Mouse (Mus musculus) MEL (cell line): Measurements from ENCODE around the gene Rp9. TPM values are rescaled to one million over a fixed set of nuclear protein-coding genes. Genes with fewer than 3 reads are reported as not detected.
A peak's percentile ranks its signal among the peaks of the same experiment; 100 is the strongest.

ENCODE experiments used
- DNase-seq: peaks from one replicate; pipeline ENCODE4 v3.0.0; 2011; ENCODE audit warnings: low read depth, low spot score
- H3K27ac ChIP-seq: 2 replicates; pipeline ENCODE4 v1.5.1; 2012; ENCODE audit warnings: low read depth, mild to moderate bottlenecking, control low read depth, low read length, moderate library complexity; ENCODE audit not compliant: control insufficient read depth
- H3K27me3 ChIP-seq, 2 experiments: fragments of 150-350 bp in 1 of 2; sonication (generic) in 1 of 2; 2 replicates each; pipeline ENCODE4 v1.6.1; 2012; ENCODE audit warnings: low read length in 2 of 2, mild to moderate bottlenecking in 2 of 2, improper control_type of control experiment in 1 of 2, moderate library complexity in 1 of 2; ENCODE audit not compliant: insufficient read depth in 2 of 2, control insufficient read depth in 1 of 2
- H3K36me3 ChIP-seq, 2 experiments: 2 replicates each; pipeline ENCODE4 v1.6.1; 2012 to 2014; ENCODE audit warnings: low read length in 2 of 2, improper control_type of control experiment in 1 of 2, inconsistent platforms in 1 of 2, mild to moderate bottlenecking in 1 of 2; ENCODE audit not compliant: insufficient read depth in 2 of 2, control insufficient read depth in 1 of 2
- H3K4me1 ChIP-seq, 2 experiments: fragments of 150-350 bp in 1 of 2; sonication (generic) in 1 of 2; 2 replicates each; pipeline ENCODE4 v1.6.1; 2012; ENCODE audit warnings: low read length in 2 of 2, improper control_type of control experiment in 1 of 2, mild to moderate bottlenecking in 1 of 2; ENCODE audit not compliant: insufficient read depth in 2 of 2, control insufficient read depth in 1 of 2
- H3K4me3 ChIP-seq, 2 experiments: fragments of 150-350 bp in 1 of 2; sonication (generic) in 1 of 2; 2 replicates each; pipeline ENCODE4 v1.5.1; 2012; ENCODE audit warnings: low read depth in 2 of 2, low read length in 2 of 2, mild to moderate bottlenecking in 2 of 2, moderate library complexity in 2 of 2, control low read depth in 1 of 2, improper control_type of control experiment in 1 of 2; ENCODE audit not compliant: control insufficient read depth in 1 of 2, insufficient read depth in 1 of 2
- H3K79me2 ChIP-seq: 2 replicates; pipeline ENCODE4 v1.6.1; 2012; ENCODE audit warnings: mild to moderate bottlenecking, low read length, moderate library complexity; ENCODE audit not compliant: control insufficient read depth, poor library complexity, insufficient read depth
- H3K9ac ChIP-seq: 2 replicates; pipeline ENCODE4 v1.6.1; 2012; ENCODE audit warnings: low read depth, mild to moderate bottlenecking, control low read depth, low read length, moderate library complexity; ENCODE audit not compliant: control insufficient read depth, poor library complexity, severe bottlenecking
- H3K9me3 ChIP-seq: fragments of 150-350 bp; sonication (generic); replicated peaks from 2 replicates; pipeline ENCODE4 v1.6.1; 2012; ENCODE audit warnings: mild to moderate bottlenecking, low read length, improper control_type of control experiment, moderate library complexity; ENCODE audit not compliant: insufficient read depth
- CHD1 ChIP-seq: IDR thresholded peaks from 2 replicates; pipeline ENCODE4 v1.6.1; 2012; ENCODE audit warnings: low read depth, mild to moderate bottlenecking, inconsistent platforms, low read length, improper control_type of control experiment
- EP300 ChIP-seq, 2 experiments: IDR thresholded peaks; 2 replicates each; pipeline ENCODE4 v1.6.1; 2011; ENCODE audit warnings: improper control_type of control experiment in 2 of 2, low read length in 2 of 2, low read depth in 1 of 2, mild to moderate bottlenecking in 1 of 2
- HCFC1 ChIP-seq: IDR thresholded peaks from 2 replicates; pipeline ENCODE4 v1.6.1; 2012; ENCODE audit warnings: low read depth, mild to moderate bottlenecking, inconsistent platforms, low read length, improper control_type of control experiment, moderate library complexity
- JUND ChIP-seq: IDR thresholded peaks from 2 replicates; pipeline ENCODE4 v1.6.1; 2011; ENCODE audit warnings: low read depth, mild to moderate bottlenecking, improper control_type of control experiment, low read length
- KAT2A ChIP-seq: conservative IDR thresholded peaks from 2 replicates; pipeline ENCODE4 v1.6.1; 2012; ENCODE audit warnings: low read depth, low read length, improper control_type of control experiment, inconsistent platforms
- MAX ChIP-seq: IDR thresholded peaks from 2 replicates; pipeline ENCODE4 v1.6.1; 2011; ENCODE audit warnings: low read length, improper control_type of control experiment
- MAZ ChIP-seq: IDR thresholded peaks from 2 replicates; pipeline ENCODE4 v1.6.1; 2012; ENCODE audit warnings: low read depth, mild to moderate bottlenecking, inconsistent platforms, low read length, improper control_type of control experiment
- MYB ChIP-seq: IDR thresholded peaks from 2 replicates; pipeline ENCODE4 v1.6.1; 2011; ENCODE audit warnings: mild to moderate bottlenecking, low read depth, low read length, improper control_type of control experiment
- MYC ChIP-seq: IDR thresholded peaks from 2 replicates; pipeline ENCODE4 v1.6.1; 2011; ENCODE audit warnings: low read depth, mild to moderate bottlenecking, low read length, improper control_type of control experiment, moderate library complexity
- NELFE ChIP-seq: IDR thresholded peaks from 2 replicates; pipeline ENCODE4 v1.6.1; 2011; ENCODE audit warnings: low read depth, low read length, improper control_type of control experiment
- POLR2A ChIP-seq, 2 experiments: IDR thresholded peaks; 2 replicates each; pipeline ENCODE4 v1.6.1; 2011 to 2012; ENCODE audit warnings: low read length in 2 of 2, mild to moderate bottlenecking in 2 of 2, control low read depth in 1 of 2, improper control_type of control experiment in 1 of 2, low read depth in 1 of 2, moderate library complexity in 1 of 2; ENCODE audit not compliant: control insufficient read depth in 1 of 2, insufficient read depth in 1 of 2, poor library complexity in 1 of 2
- POLR2AphosphoS2 ChIP-seq: IDR thresholded peaks from 2 replicates; pipeline ENCODE4 v1.6.1; 2011; ENCODE audit warnings: low read length, improper control_type of control experiment
- POLR2AphosphoS5 ChIP-seq: IDR thresholded peaks from 2 replicates; pipeline ENCODE4 v1.6.1; 2012; ENCODE audit warnings: low read depth, borderline replicate concordance, mild to moderate bottlenecking, inconsistent platforms, low read length, moderate library complexity, mixed read lengths
- RCOR1 ChIP-seq: IDR thresholded peaks from 2 replicates; pipeline ENCODE4 v1.6.1; 2012; ENCODE audit warnings: low read depth, mild to moderate bottlenecking, inconsistent platforms, low read length, improper control_type of control experiment
- SIN3A ChIP-seq: IDR thresholded peaks from 2 replicates; pipeline ENCODE4 v1.6.1; 2012; ENCODE audit warnings: low read length, improper control_type of control experiment, inconsistent platforms
- SMC3 ChIP-seq: IDR thresholded peaks from 2 replicates; pipeline ENCODE4 v1.6.1; 2011; ENCODE audit warnings: low read depth, low read length, improper control_type of control experiment
- TCF12 ChIP-seq: IDR thresholded peaks from 2 replicates; pipeline ENCODE4 v1.6.1; 2014; ENCODE audit warnings: low read depth, mild to moderate bottlenecking, inconsistent platforms, low read length, improper control_type of control experiment, moderate library complexity
- UBTF ChIP-seq: IDR thresholded peaks from 2 replicates; pipeline ENCODE4 v1.6.1; 2012; ENCODE audit warnings: low read depth, mild to moderate bottlenecking, inconsistent platforms, low read length, improper control_type of control experiment, moderate library complexity, borderline replicate concordance; ENCODE audit not compliant: insufficient read depth
- USF2 ChIP-seq, 2 experiments: IDR thresholded peaks; 2 replicates each; pipeline ENCODE4 v1.6.1; 2011 to 2012; ENCODE audit warnings: improper control_type of control experiment in 2 of 2, low read length in 2 of 2, borderline replicate concordance in 1 of 2, inconsistent platforms in 1 of 2, low read depth in 1 of 2, mild to moderate bottlenecking in 1 of 2; ENCODE audit not compliant: insufficient read depth in 1 of 2
- ZC3H11A ChIP-seq: IDR thresholded peaks from 2 replicates; pipeline ENCODE4 v1.6.1; 2012; ENCODE audit warnings: low read depth, mild to moderate bottlenecking, inconsistent platforms, low read length, improper control_type of control experiment
- ZKSCAN1 ChIP-seq: IDR thresholded peaks from 2 replicates; pipeline ENCODE4 v1.6.1; 2012; ENCODE audit warnings: low read depth, mild to moderate bottlenecking, inconsistent platforms, low read length, improper control_type of control experiment, moderate library complexity
- ZNF384 ChIP-seq: IDR thresholded peaks from 2 replicates; pipeline ENCODE4 v1.6.1; 2012; ENCODE audit warnings: low read depth, mild to moderate bottlenecking, inconsistent platforms, low read length, improper control_type of control experiment
- polyA plus RNA-seq, 2 experiments: library from polyadenylated mRNA; stranded (reverse) in 1 of 2; unstranded in 1 of 2; fragments of >175 nt in 1 of 2; fragments of >200 nt in 1 of 2; gene quantifications; 2 replicates each; pipeline versions ENCODE4 v1.2.1 to v1.2.4; 2012; ENCODE audit warnings: low replicate concordance in 2 of 2, low read depth in 1 of 2; ENCODE audit not compliant: insufficient read length in 2 of 2, insufficient read depth in 1 of 2, missing spikeins in 1 of 2
- total RNA-seq: library from RNA; depleted of rRNA; stranded (reverse); fragments of 300-350 nt; gene quantifications from 2 replicates; pipeline ENCODE4 v1.2.3, GENCODE M21; 2012

Gene Rp9
- total and polyA plus RNA-seq, 3 experiments, result 225 to 417 (median 405) TPM

DNA sequence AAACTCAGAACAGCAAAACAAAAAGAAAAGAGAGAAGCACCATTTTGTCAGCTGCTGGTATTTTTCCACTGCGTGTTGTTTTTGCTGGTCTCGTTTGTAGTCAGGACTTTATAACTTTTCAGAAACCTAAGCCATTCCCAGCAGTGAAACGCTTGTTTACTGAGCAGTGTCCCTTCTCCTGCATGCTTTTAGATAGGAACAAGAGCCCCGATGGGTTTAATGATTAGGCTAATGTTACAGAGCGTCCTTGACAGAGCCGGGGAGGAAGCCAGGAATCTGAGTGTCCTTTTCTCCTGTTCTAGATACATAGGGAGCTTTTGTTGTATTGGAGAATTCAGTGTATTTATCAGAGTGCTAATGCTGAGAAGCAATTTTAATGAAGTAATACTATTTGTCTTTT is 52.0 kb downstream of the Rp9 start:
- no peak for DNase-seq
- Histone ChIP-seq H3K79me2 (no peaks in the 10 kb centered on the region), H3K4me1 (peaks cover 0 to 2% of the 10 kb centered on the region in 2 experiments; a peak in 1 of 4 replicates), H3K36me3 (no peaks in the 10 kb centered on the region), H3K9ac (no peak overlapping the region), H3K4me3 (no peak overlapping the region)
- TF ChIP-seq TCF12 (no peak), MAX (0 out of 2 replicates have a peak, but pooled peaks have one; percentile 17), RCOR1 (no peak)
- TF ChIP-seq, all 39 proteins: peak for 1
- no peak overlapping the region for H3K27ac ChIP-seq
- no peaks in the 10 kb centered on the region for H3K27me3 ChIP-seq
- H3K9me3 ChIP-seq, result no peaks in the 10 kb centered on the region

DNA sequence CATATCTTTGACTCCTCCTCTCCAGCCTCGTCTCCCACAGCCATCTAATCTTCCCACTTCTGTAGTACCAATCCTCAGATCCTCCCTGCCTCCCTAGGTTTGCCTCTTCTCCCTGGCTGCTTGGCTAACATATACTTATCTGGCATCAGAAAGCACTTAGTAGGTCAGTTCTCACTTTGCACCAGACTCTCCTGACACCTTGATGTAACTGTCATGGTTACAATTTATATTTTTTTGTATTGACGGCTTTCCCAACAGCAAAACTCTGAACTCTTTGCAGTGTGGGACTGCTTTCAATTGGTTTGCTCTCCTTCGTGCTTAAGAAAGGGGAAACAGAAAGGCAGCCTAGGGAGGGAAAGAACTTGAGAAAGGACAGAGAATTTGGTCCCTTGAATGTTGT is 53.4 kb downstream of the Rp9 start:
- Histone ChIP-seq H3K27me3 (no peaks in the 10 kb centered on the region), H3K36me3 (peaks cover 0 to 2% of the 10 kb centered on the region in 2 experiments; a peak in 2 of 4 replicates), H3K4me1 (peaks cover 0 to 7% of the 10 kb centered on the region in 2 experiments; a peak in 1 of 4 replicates), H3K27ac (no peak overlapping the region), H3K9ac (no peak overlapping the region), H3K4me3 (no peak overlapping the region), H3K9me3 (no peaks in the 10 kb centered on the region), H3K79me2 (no peaks in the 10 kb centered on the region; the same call in 1 of the 2 replicates)
- peak; percentile 95 for TF ChIP-seq ZKSCAN1
- no peak for TF ChIP-seq KAT2A
- no peak for DNase-seq

DNA sequence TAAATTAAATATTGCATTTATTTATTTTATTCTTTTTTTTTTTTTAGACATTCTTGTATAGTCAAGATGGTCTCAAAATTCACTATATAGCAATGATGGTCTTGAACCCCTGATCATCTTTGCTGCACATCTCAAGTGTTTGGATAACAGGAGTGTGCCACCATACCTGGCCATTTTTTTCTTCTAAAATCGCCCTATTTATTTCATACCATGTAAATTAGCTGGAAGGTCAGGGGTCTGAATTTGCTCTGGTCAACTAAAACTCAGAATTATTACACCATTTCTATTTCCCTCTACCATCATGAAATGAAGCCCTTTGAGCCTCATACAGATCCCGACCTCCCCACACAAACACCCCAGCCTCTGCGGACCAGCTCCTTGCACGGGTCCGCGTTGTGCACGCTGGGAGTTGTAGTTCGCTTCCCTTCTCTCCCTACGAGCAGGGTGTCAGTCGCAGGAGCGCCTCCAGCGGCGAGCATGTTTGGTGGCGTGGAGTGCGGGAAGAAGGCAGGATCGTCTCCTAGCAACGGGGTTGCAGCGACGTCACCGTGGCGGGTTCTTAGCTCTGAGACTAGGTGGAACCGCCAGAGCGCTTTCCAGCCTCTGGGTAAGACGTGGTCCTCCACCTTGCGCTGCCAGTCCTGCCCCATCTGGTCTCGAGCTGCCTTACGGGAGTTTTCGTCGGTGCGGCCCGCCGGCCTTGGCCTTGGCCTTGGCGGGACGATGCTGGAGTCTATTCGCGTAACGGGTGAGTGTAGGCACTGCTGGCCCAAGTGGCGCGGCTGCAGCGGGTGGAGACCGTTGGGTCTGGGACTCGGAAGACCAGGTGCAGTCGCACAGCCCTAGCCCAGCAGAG is 58.3 kb downstream of the Rp9 start, which contains the start of gene 9530077C05Rik:
Gene 9530077C05Rik, plus strand, starts transcription at position 512 of the 856 bp plus-strand sequence.
- Histone ChIP-seq H3K4me1 (peaks cover 0 to 7% of the 10 kb centered on the region in 2 experiments; a peak in 1 of 4 replicates), H3K27me3 (no peaks in the 10 kb centered on the region), H3K36me3 (peaks cover 0 to 8% of the 10 kb centered on the region in 2 experiments; a peak in 2 of 4 replicates), H3K4me3 (peak within 1 kb of the TSS; percentile 45 to 70), H3K9ac (peak within 1 kb of the TSS; percentile 62), H3K9me3 (no peaks in the 10 kb centered on the region), H3K27ac (no peak within 1 kb of the TSS), H3K79me2 (no peaks in the 10 kb centered on the region; the same call in 1 of the 2 replicates)
- peak; percentile 100 for DNase-seq
- TF ChIP-seq POLR2AphosphoS2 (no peak; the same call in 1 of the 2 replicates), TCF12 (no peak; the same call in 1 of the 2 replicates), POLR2A (IDR thresholded peaks at IDR 0.05; ENCODE audit: control insufficient read depth in 1 of 2, insufficient read depth in 1 of 2, low read depth in 1 of 2, low read length in 2 of 2, poor library complexity in 1 of 2) (peak in 1 of 2 experiments; percentile 76; a peak in 3 of 4 replicates), ZKSCAN1 (no peak; the same call in 1 of the 2 replicates), HCFC1 (peak; percentile 100), EP300 (IDR thresholded peaks at IDR 0.05; ENCODE audit: low read depth in 1 of 2, low read length in 2 of 2) (no peak; a peak in 1 of 4 replicates), MAX (peak; percentile 89), NELFE (no peak; the same call in 1 of the 2 replicates), POLR2AphosphoS5 (0 out of 2 replicates have a peak, but pooled peaks have one; percentile 72), ZNF384 (peak; percentile 83), SMC3 (peak; percentile 28; the same call in 1 of the 2 replicates), JUND (no peak), USF2 (IDR thresholded peaks at IDR 0.05; ENCODE audit: borderline replicate concordance in 1 of 2, insufficient read depth in 1 of 2, low read depth in 1 of 2, low read length in 2 of 2) (no peak), MAZ (peak; percentile 94), ZC3H11A (0 out of 2 replicates have a peak, but pooled peaks have one; percentile 18), MYB (no peak), KAT2A (peak; percentile 93), CHD1 (no peak), UBTF (peak; percentile 97), MYC (peak; percentile 98), SIN3A (peak; percentile 99)
